Mouse (Mus musculus): ENCODE measurements at regions not wholly inside any gene's neighbourhood (a gene's known extent, or its start where the extent isn't known, plus 50 kb on each side); places are given as distances from the start of the nearest gene placed in this dataset.

- TF ChIP-seq POLR2A (IDR thresholded peaks at IDR 0.05; ENCODE audit: borderline replicate concordance, insufficient read depth, low read length) (no peak), CTCF (IDR thresholded peaks at IDR 0.05; ENCODE audit: borderline replicate concordance, insufficient read depth, low read depth, low read length) (no peak)
Measured at GRCm38 (mm10) chr4:105301547-105301946, 144.4 kb downstream of the Plpp3 start.

Data from cerebellum, adult 2 months (tissue).